Mouse (Mus musculus) forebrain, embryonic 12.5 days (tissue): Measurements from ENCODE around the gene Orai1. TPM values are rescaled to one million over a fixed set of nuclear protein-coding genes. Genes with fewer than 3 reads are reported as not detected.

ENCODE experiments used
- ATAC-seq: fragments of 200-750 bp; cut with Nextera tagmentation; 2 replicates; pipeline ENCODE4 v1.8.0; 2017; ENCODE audit warnings: moderate TSS enrichment; ENCODE audit not compliant: low FRiP score
- H3K27ac ChIP-seq: fragments of 300-500 bp; sonication (generic); 2 replicates; pipeline ENCODE4 v1.5.1; 2016; ENCODE audit warnings: mild to moderate bottlenecking
- H3K27me3 ChIP-seq: fragments of 300-500 bp; sonication (generic); 2 replicates; pipeline ENCODE4 v1.6.1; 2016; ENCODE audit warnings: mild to moderate bottlenecking
- H3K36me3 ChIP-seq: fragments of 300-500 bp; sonication (generic); replicated peaks from 2 replicates; pipeline ENCODE4 v1.6.1; 2016; ENCODE audit warnings: mild to moderate bottlenecking
- H3K4me1 ChIP-seq: fragments of 300-500 bp; sonication (generic); 2 replicates; pipeline ENCODE4 v1.6.1; 2016
- H3K4me2 ChIP-seq: fragments of 300-500 bp; sonication (generic); 2 replicates; pipeline ENCODE4 v1.6.1; 2016; ENCODE audit warnings: mild to moderate bottlenecking, moderate library complexity
- H3K4me3 ChIP-seq: fragments of 300-500 bp; sonication (generic); replicated peaks from 2 replicates; pipeline ENCODE4 v1.5.1; 2016; ENCODE audit warnings: mild to moderate bottlenecking
- H3K9ac ChIP-seq: fragments of 300-500 bp; sonication (generic); 2 replicates; pipeline ENCODE4 v1.6.1; 2016; ENCODE audit warnings: mild to moderate bottlenecking
- H3K9me3 ChIP-seq: fragments of 300-500 bp; sonication (generic); 2 replicates; pipeline ENCODE4 v1.6.1; 2016
- WGBS: fragments of 180-500 bp; shearing (Covaris S2); methylation state at CpG from one replicate; pipeline ENCODE4 v1.1.7; 2016; 5-methylcytosine and 5-hydroxymethylcytosine counted together
- polyA plus RNA-seq: library from polyadenylated mRNA; unstranded; fragments of >200 nt; fragmentation: Nextera tagmentation; extraction: Ambion mirVana; gene quantifications from 2 replicates; pipeline ENCODE4 v1.2.1, GENCODE M21; 2016

Gene Orai1
- polyA plus RNA-seq, 1 experiment from 2014 or later = 11.4 TPM

- H3K27me3 ChIP-seq = 0 out of 2 replicates have a peak, but pooled peaks cover 3% of the 10 kb centered on the region
- no peaks in the 10 kb centered on the region for H3K9me3 ChIP-seq
- 96% methylated on average over 5 of the region's 5 CpGs for WGBS
- no peaks in the 10 kb centered on the region for H3K36me3 ChIP-seq
- no peak overlapping the region for H3K9ac ChIP-seq
- ATAC-seq = no peak
- H3K4me2 ChIP-seq = no peak overlapping the region
- 0 out of 2 replicates have a peak overlapping the region, but pooled peaks have one; percentile 76 for H3K27ac ChIP-seq
- H3K4me3 ChIP-seq = no peak overlapping the region
- H3K4me1 ChIP-seq = peaks cover 26% of the 10 kb centered on the region
Observed at GRCm38 (mm10) chr5:123020426-123020825, 5.6 kb downstream of the Orai1 start.

GRCm38 (mm10) chr5:123021438-123021837, 6.6 kb downstream of the Orai1 start:
- no peak overlapping the region for H3K9ac ChIP-seq
- 0 out of 2 replicates have a peak, but pooled peaks cover 3% of the 10 kb centered on the region for H3K27me3 ChIP-seq
- no peak overlapping the region for H3K27ac ChIP-seq
- no peak for ATAC-seq
- H3K4me3 ChIP-seq = no peak overlapping the region
- H3K4me2 ChIP-seq = no peak overlapping the region
- peaks cover 16% of the 10 kb centered on the region for H3K4me1 ChIP-seq
- 88% methylated on average over 7 of the region's 7 CpGs for WGBS
- H3K36me3 ChIP-seq = no peaks in the 10 kb centered on the region
- no peaks in the 10 kb centered on the region for H3K9me3 ChIP-seq

- Histone ChIP-seq H3K36me3 (no peaks in the 10 kb centered on the region), H3K27me3 (0 out of 2 replicates have a peak, but pooled peaks cover 1% of the 10 kb centered on the region), H3K27ac (no peak overlapping the region), H3K4me2 (no peak overlapping the region), H3K9ac (no peak overlapping the region), H3K9me3 (no peaks in the 10 kb centered on the region), H3K4me3 (no peak overlapping the region), H3K4me1 (peaks cover 15% of the 10 kb centered on the region)
- 90% methylated on average over 6 of the region's 6 CpGs for WGBS
- no peak for ATAC-seq
Observed at GRCm38 (mm10) chr5:123023049-123023448, 8.2 kb downstream of the Orai1 start.

GRCm38 (mm10) chr5:123024312-123024711, 9.4 kb downstream of the Orai1 start:
- no peak for ATAC-seq
- H3K9ac ChIP-seq = no peak overlapping the region
- 93% methylated on average over 6 of the region's 6 CpGs for WGBS
- no peak overlapping the region for H3K27ac ChIP-seq
- H3K36me3 ChIP-seq = peaks cover 4% of the 10 kb centered on the region
- no peaks in the 10 kb centered on the region for H3K27me3 ChIP-seq
- H3K4me3 ChIP-seq = no peak overlapping the region
- H3K4me2 ChIP-seq = no peak overlapping the region
- H3K9me3 ChIP-seq = no peaks in the 10 kb centered on the region
- H3K4me1 ChIP-seq = peaks cover 8% of the 10 kb centered on the region

- Histone ChIP-seq H3K27me3 (no peaks in the 10 kb centered on the region), H3K9ac (no peak overlapping the region), H3K4me3 (no peak overlapping the region), H3K36me3 (peaks cover 12% of the 10 kb centered on the region), H3K4me1 (peaks cover under 1% of the 10 kb centered on the region; the same call in 1 of the 2 replicates), H3K9me3 (no peaks in the 10 kb centered on the region), H3K4me2 (no peak overlapping the region), H3K27ac (no peak overlapping the region)
- WGBS = 88% methylated on average over 9 of the region's 9 CpGs
- ATAC-seq = no peak
Observed at GRCm38 (mm10) chr5:123024965-123025573, 10.2 kb downstream of the Orai1 start.

- H3K27ac ChIP-seq = no peak overlapping the region
- 69% methylated on average over 6 of the region's 6 CpGs for WGBS
- no peak for ATAC-seq
- no peaks in the 10 kb centered on the region for H3K9me3 ChIP-seq
- H3K4me3 ChIP-seq = no peak overlapping the region
- no peaks in the 10 kb centered on the region for H3K27me3 ChIP-seq
- no peak overlapping the region for H3K4me2 ChIP-seq
- no peaks in the 10 kb centered on the region for H3K4me1 ChIP-seq
- no peak overlapping the region for H3K9ac ChIP-seq
- peaks cover 15% of the 10 kb centered on the region for H3K36me3 ChIP-seq
Observed at GRCm38 (mm10) chr5:123026414-123026813, 11.5 kb downstream of the Orai1 start.

- Histone ChIP-seq H3K9me3 (no peaks in the 10 kb centered on the region), H3K4me2 (no peak overlapping the region), H3K36me3 (peaks cover 20% of the 10 kb centered on the region), H3K27me3 (no peaks in the 10 kb centered on the region), H3K27ac (no peak overlapping the region), H3K4me1 (no peaks in the 10 kb centered on the region), H3K9ac (no peak overlapping the region), H3K4me3 (no peak overlapping the region)
- ATAC-seq = no peak
- WGBS = 79% methylated on average over 6 of the region's 6 CpGs
Observed at GRCm38 (mm10) chr5:123027436-123027835, 12.6 kb downstream of the Orai1 start.

GRCm38 (mm10) chr5:123029729-123030128, 14.9 kb downstream of the Orai1 start:
- ATAC-seq = no peak
- Histone ChIP-seq H3K9ac (no peak overlapping the region), H3K27ac (no peak overlapping the region), H3K27me3 (no peaks in the 10 kb centered on the region), H3K9me3 (no peaks in the 10 kb centered on the region), H3K4me3 (no peak overlapping the region), H3K4me2 (no peak overlapping the region), H3K4me1 (no peaks in the 10 kb centered on the region), H3K36me3 (peaks cover 20% of the 10 kb centered on the region)
- 91% methylated on average over 7 of the region's 7 CpGs for WGBS

- H3K27me3 ChIP-seq = no peaks in the 10 kb centered on the region
- 88% methylated on average over 3 of the region's 3 CpGs for WGBS
- H3K27ac ChIP-seq = no peak overlapping the region
- H3K4me1 ChIP-seq = no peaks in the 10 kb centered on the region; the same call in 1 of the 2 replicates
- no peak overlapping the region for H3K9ac ChIP-seq
- H3K4me2 ChIP-seq = no peak overlapping the region
- no peaks in the 10 kb centered on the region for H3K9me3 ChIP-seq
- H3K36me3 ChIP-seq = peaks cover 20% of the 10 kb centered on the region
- no peak for ATAC-seq
- H3K4me3 ChIP-seq = no peak overlapping the region
Observed at GRCm38 (mm10) chr5:123031312-123031711, 16.4 kb downstream of the Orai1 start.

GRCm38 (mm10) chr5:123033646-123034160, 18.8 kb downstream of the Orai1 start:
- H3K27me3 ChIP-seq = no peaks in the 10 kb centered on the region
- H3K4me1 ChIP-seq = no peaks in the 10 kb centered on the region; the same call in 1 of the 2 replicates
- H3K9me3 ChIP-seq = no peaks in the 10 kb centered on the region
- no peak overlapping the region for H3K4me3 ChIP-seq
- 74% methylated on average over 7 of the region's 7 CpGs for WGBS
- no peak overlapping the region for H3K9ac ChIP-seq
- ATAC-seq = no peak
- H3K36me3 ChIP-seq = peaks cover 20% of the 10 kb centered on the region
- H3K4me2 ChIP-seq = no peak overlapping the region
- no peak overlapping the region for H3K27ac ChIP-seq

- no peak overlapping the region for H3K9ac ChIP-seq
- no peak for ATAC-seq
- no peak overlapping the region for H3K27ac ChIP-seq
- no peak overlapping the region for H3K4me2 ChIP-seq
- H3K4me3 ChIP-seq = no peak overlapping the region
- no peaks in the 10 kb centered on the region for H3K27me3 ChIP-seq
- peaks cover 8% of the 10 kb centered on the region for H3K36me3 ChIP-seq
- WGBS = 96% methylated on average over 4 of the region's 4 CpGs
- no peaks in the 10 kb centered on the region for H3K9me3 ChIP-seq
- H3K4me1 ChIP-seq = peaks cover 10% of the 10 kb centered on the region
Observed at GRCm38 (mm10) chr5:123035089-123035488, 20.2 kb downstream of the Orai1 start.

- ATAC-seq = no peak
- Histone ChIP-seq H3K4me1 (peaks cover 10% of the 10 kb centered on the region), H3K36me3 (peaks cover 7% of the 10 kb centered on the region; the same call in 1 of the 2 replicates), H3K4me2 (no peak overlapping the region), H3K9me3 (no peaks in the 10 kb centered on the region), H3K4me3 (no peak overlapping the region), H3K27me3 (no peaks in the 10 kb centered on the region), H3K27ac (no peak overlapping the region), H3K9ac (no peak overlapping the region)
- WGBS = 48% methylated on average over 6 of the region's 6 CpGs
Observed at GRCm38 (mm10) chr5:123035564-123035963, 20.7 kb downstream of the Orai1 start.

- ATAC-seq = no peak
- Histone ChIP-seq H3K36me3 (no peaks in the 10 kb centered on the region), H3K4me1 (peaks cover 10% of the 10 kb centered on the region), H3K27me3 (no peaks in the 10 kb centered on the region), H3K9ac (no peak overlapping the region), H3K27ac (no peak overlapping the region), H3K4me2 (no peak overlapping the region), H3K4me3 (no peak overlapping the region), H3K9me3 (no peaks in the 10 kb centered on the region)
- 92% methylated on average over 5 of the region's 5 CpGs for WGBS
Observed at GRCm38 (mm10) chr5:123038115-123038514, 23.2 kb downstream of the Orai1 start.
